Mouse (Mus musculus) small intestine, adult 2 months (tissue): ENCODE measurements at regions not wholly inside any gene's neighbourhood (a gene's known extent, or its start where the extent isn't known, plus 50 kb on each side); places are given as distances from the start of the nearest gene placed in this dataset.

Experiments used
- CTCF ChIP-seq: fragments of 200-500 bp; IDR thresholded peaks from 2 replicates; pipeline ENCODE4 v1.5.1; 2012; ENCODE audit warnings: low read depth, mild to moderate bottlenecking, control low read depth, inconsistent platforms, low read length, moderate library complexity, mixed read lengths; ENCODE audit not compliant: insufficient replicate concordance, insufficient read length; ENCODE audit errors: extremely low read depth
- POLR2A ChIP-seq: fragments of 200-500 bp; IDR thresholded peaks from 2 replicates; pipeline ENCODE4 v1.6.1; 2012; ENCODE audit warnings: low read depth, mild to moderate bottlenecking, control low read depth, inconsistent platforms, low read length, moderate library complexity

DNA sequence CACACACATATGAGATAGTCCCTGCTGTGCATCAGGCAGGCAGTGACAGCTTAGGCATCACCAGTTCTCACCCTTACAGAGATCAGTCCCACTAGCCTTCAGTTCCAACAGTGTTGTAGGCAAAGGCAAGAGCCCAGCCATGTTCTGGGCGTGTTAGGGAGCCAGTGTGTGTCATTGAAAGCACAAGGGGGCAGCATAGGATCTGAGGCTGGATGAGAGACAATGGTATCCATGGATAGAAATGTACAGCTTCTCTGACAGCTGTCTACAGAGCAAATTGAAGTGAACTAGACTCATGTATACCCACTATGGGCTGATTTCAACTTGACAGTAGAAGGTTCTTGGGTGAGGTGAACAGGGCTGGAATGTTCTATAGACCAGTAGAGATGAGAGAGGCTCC is 259.9 kb downstream of the Prdm2 start:
- TF ChIP-seq POLR2A (no peak), CTCF (no peak)
